Mouse (Mus musculus) kidney, embryonic 14.5 days (tissue): ENCODE measurements at regions not wholly inside any gene's neighbourhood (a gene's known extent, or its start where the extent isn't known, plus 50 kb on each side); places are given as distances from the start of the nearest gene placed in this dataset.
"Not testable (repeated sequence)": the region's sequence is repeated elsewhere in the genome, so short reads cannot be mapped to it uniquely, and the experiment has no call there.

ENCODE experiments used
- ATAC-seq: fragments of 200-750 bp; cut with Nextera tagmentation; 2 replicates; pipeline ENCODE4 v1.8.0; 2017; ENCODE audit warnings: moderate number of reproducible peaks, mild to moderate bottlenecking, moderate TSS enrichment, moderate library complexity; ENCODE audit not compliant: low FRiP score, low TSS enrichment
- H3K27ac ChIP-seq: fragments of 300-500 bp; sonication (generic); 2 replicates; pipeline ENCODE4 v1.5.1; 2014; ENCODE audit warnings: low read depth, mild to moderate bottlenecking, low read length, moderate library complexity, mixed read lengths
- H3K27me3 ChIP-seq: fragments of 300-500 bp; sonication (generic); 2 replicates; pipeline ENCODE4 v1.6.1; 2014; ENCODE audit warnings: mild to moderate bottlenecking, low read length; ENCODE audit not compliant: control insufficient read depth, insufficient read depth
- H3K36me3 ChIP-seq: fragments of 300-500 bp; sonication (generic); 2 replicates; pipeline ENCODE4 v1.6.1; 2014; ENCODE audit warnings: low read length, mixed read lengths; ENCODE audit not compliant: control insufficient read depth, insufficient read depth
- H3K4me1 ChIP-seq: fragments of 300-500 bp; sonication (generic); 2 replicates; pipeline ENCODE4 v1.6.1; 2014; ENCODE audit warnings: low read length, mixed read lengths; ENCODE audit not compliant: control insufficient read depth, insufficient read depth
- H3K4me2 ChIP-seq: fragments of 300-500 bp; sonication (generic); replicated peaks from 2 replicates; pipeline ENCODE4 v1.6.1; 2014; ENCODE audit warnings: low read depth, mild to moderate bottlenecking, low read length
- H3K4me3 ChIP-seq: fragments of 300-500 bp; sonication (generic); 2 replicates; pipeline ENCODE4 v1.5.1; 2014; ENCODE audit warnings: mild to moderate bottlenecking, low read length
- H3K9ac ChIP-seq: fragments of 300-500 bp; sonication (generic); 2 replicates; pipeline ENCODE4 v1.6.1; 2014; ENCODE audit warnings: low read depth, mild to moderate bottlenecking, low read length, moderate library complexity
- H3K9me3 ChIP-seq: fragments of 300-500 bp; sonication (generic); 2 replicates; pipeline ENCODE4 v1.6.1; 2016; ENCODE audit warnings: low read length; ENCODE audit not compliant: control insufficient read depth
- WGBS: fragments of 180-500 bp; shearing (Covaris S2); extraction: QIAGEN DNeasy Blood & Tissue Kit; methylation state at CpG from one replicate; pipeline ENCODE4 v1.1.7; 2014; 5-methylcytosine and 5-hydroxymethylcytosine counted together

GRCm38 (mm10) chr12:11037951-11038350 is 112.9 kb downstream of the Kcns3 start:
- H3K4me3 ChIP-seq, result no peak overlapping the region
- WGBS, result 30% methylated on average over 4 of the region's 4 CpGs
- no peaks in the 10 kb centered on the region for H3K4me1 ChIP-seq
- H3K9ac ChIP-seq, result no peak overlapping the region
- ATAC-seq, result peak; percentile 83
- no peaks in the 10 kb centered on the region for H3K27me3 ChIP-seq
- H3K27ac ChIP-seq, result no peak overlapping the region
- H3K36me3 ChIP-seq, result no peaks in the 10 kb centered on the region
- H3K9me3 ChIP-seq, result no peaks in the 10 kb centered on the region
- H3K4me2 ChIP-seq, result no peak overlapping the region

- Histone ChIP-seq H3K36me3 (no peaks in the 10 kb centered on the region), H3K27ac (no peak overlapping the region), H3K9ac (no peak overlapping the region), H3K4me3 (no peak overlapping the region), H3K4me1 (no peaks in the 10 kb centered on the region), H3K4me2 (no peak overlapping the region), H3K27me3 (no peaks in the 10 kb centered on the region), H3K9me3 (no peaks in the 10 kb centered on the region)
- 80% methylated on average over 11 of the region's 11 CpGs for WGBS
- no peak for ATAC-seq
Measured at GRCm38 (mm10) chr12:11020571-11021545, 130.0 kb downstream of the Kcns3 start.

GRCm38 (mm10) chr12:11011159-11011558 is 139.7 kb downstream of the Kcns3 start:
- Histone ChIP-seq H3K27ac (peak overlapping the region; percentile 31; the same call in 1 of the 2 replicates), H3K9me3 (no peaks in the 10 kb centered on the region), H3K9ac (no peak overlapping the region), H3K4me3 (no peak overlapping the region), H3K4me2 (no peak overlapping the region), H3K27me3 (no peaks in the 10 kb centered on the region), H3K4me1 (no peaks in the 10 kb centered on the region), H3K36me3 (no peaks in the 10 kb centered on the region)
- ATAC-seq, result peak; percentile 96
- 48% methylated on average over 1 of the region's 1 CpGs for WGBS

DNA sequence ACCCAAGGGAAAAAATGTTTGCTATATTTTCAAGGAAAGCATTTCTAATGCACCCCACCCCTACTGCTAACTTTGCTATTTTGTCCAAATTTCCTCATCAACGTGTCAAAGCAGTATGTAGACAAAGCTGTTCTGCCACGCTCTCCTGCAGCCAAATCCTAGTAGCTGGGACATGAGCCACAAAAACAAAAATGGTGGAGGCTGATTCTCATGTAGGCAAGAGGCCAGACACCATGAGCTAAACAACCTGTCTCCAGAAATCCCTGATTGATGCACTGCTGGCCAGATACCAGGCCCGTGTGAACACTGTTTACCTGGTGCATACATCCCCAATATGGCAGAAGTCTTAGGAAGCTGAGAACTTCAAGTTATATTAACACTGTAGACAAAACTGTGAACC is 166.6 kb downstream of the Kcns3 start:
- WGBS, result 83% methylated on average over 3 of the region's 3 CpGs
- no peak for ATAC-seq

DNA sequence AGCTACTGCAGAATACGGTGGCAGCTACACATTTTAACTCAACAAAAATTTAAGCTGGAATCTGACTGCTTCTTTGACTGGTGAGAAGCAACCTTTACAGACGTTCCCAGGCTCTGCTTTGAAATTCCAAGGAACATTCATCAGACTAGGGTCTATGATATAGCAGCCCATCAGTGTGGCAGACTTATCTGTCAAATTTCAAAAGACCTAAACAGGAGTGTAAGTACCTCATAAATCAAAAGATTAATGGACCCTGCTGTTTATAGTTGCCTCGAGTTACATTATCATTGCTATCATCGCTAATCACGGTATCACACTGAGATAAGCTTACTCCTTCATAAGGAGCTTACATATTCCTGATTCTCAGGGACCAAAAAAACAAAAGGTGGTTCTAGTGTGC is 201.7 kb downstream of the Kcns3 start:
- no peak overlapping the region for H3K4me3 ChIP-seq
- H3K27ac ChIP-seq, result no peak overlapping the region
- H3K9me3 ChIP-seq, result no peaks in the 10 kb centered on the region
- no peak overlapping the region for H3K9ac ChIP-seq
- H3K36me3 ChIP-seq, result no peaks in the 10 kb centered on the region
- H3K4me2 ChIP-seq, result no peak overlapping the region
- no peaks in the 10 kb centered on the region for H3K4me1 ChIP-seq
- ATAC-seq, result peak; percentile 56; the same call in 1 of the 2 replicates
- 13% methylated on average over 5 of the region's 5 CpGs for WGBS
- no peaks in the 10 kb centered on the region for H3K27me3 ChIP-seq

More for the DNA sequence above, 166.6 kb downstream of the Kcns3 start:
- Histone ChIP-seq H3K9me3 (peaks cover 2% of the 10 kb centered on the region; the same call in 1 of the 2 replicates), H3K4me1 (no peaks in the 10 kb centered on the region), H3K27me3 (no peaks in the 10 kb centered on the region), H3K9ac (no peak overlapping the region), H3K4me3 (no peak overlapping the region), H3K4me2 (no peak overlapping the region), H3K36me3 (no peaks in the 10 kb centered on the region), H3K27ac (no peak overlapping the region)

DNA sequence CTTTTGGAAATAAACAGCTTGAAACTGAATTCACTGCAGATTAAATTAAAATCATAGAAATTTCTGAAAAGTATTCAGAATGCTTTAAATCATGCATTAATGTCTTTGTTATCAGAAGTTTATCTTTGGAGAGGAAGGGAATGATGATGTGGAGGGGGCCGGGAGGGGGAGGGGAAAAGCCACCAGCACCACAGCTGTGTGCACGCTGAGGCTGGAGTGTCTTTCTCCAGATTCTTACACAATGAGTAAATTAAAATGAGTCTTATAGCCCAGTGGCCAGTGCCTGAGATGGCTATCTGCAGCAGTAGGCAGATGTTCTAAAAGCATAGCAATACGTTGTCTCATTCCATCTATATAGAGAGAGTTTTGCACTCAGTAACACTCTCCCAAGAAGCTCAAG is 209.8 kb downstream of the Kcns3 start:
- no peak for ATAC-seq
- WGBS, result 54% methylated on average over 3 of the region's 3 CpGs
- H3K9me3 ChIP-seq, result no peaks in the 10 kb centered on the region
- H3K4me1 ChIP-seq, result 0 out of 2 replicates have a peak, but pooled peaks cover 3% of the 10 kb centered on the region
- H3K27ac ChIP-seq, result no peak overlapping the region
- no peak overlapping the region for H3K4me2 ChIP-seq
- no peak overlapping the region for H3K9ac ChIP-seq
- no peaks in the 10 kb centered on the region for H3K27me3 ChIP-seq
- no peak overlapping the region for H3K4me3 ChIP-seq
- no peaks in the 10 kb centered on the region for H3K36me3 ChIP-seq

DNA sequence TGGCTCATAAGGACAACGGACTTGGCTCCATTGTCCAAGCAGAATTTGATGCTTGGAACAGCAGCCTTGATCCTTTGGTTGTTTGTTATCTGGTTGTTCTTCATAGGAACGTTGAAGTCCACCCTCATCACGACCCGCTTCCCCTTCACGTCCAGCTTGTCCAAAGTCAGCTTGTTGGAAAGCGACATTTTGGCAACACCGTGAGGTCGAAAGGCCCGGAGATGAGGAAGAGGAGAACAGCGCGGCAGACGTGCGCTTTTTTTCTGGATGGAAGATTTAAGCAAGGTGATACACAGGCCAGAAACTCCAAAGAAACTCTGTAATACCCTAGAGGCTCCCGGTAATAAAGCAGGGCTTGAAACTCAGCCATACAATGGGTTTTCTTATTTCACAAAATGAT is 250.8 kb downstream of the Kcns3 start:
- not testable (repeated sequence) for ATAC-seq, H3K4me2 ChIP-seq, H3K4me1 ChIP-seq

DNA sequence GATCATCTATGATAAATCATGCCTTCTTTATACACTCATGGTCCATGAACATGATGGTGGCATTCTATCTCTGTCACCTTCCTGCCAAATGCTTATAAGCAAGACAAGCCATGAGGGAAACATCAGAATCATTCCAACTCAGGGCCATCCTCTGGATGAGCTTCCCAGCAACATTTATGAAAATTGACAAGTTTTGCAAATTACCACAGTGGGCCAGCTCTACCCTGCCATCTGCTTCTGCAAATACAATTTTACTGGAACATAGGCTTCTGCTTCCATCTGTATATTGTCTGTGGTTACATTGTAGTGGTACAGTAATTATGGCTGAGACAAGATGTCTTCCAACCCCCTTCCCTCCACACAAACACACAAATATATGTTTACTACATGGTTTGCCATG is 272.1 kb downstream of the Kcns3 start:
- no peaks in the 10 kb centered on the region for H3K27me3 ChIP-seq
- H3K27ac ChIP-seq, result no peak overlapping the region
- no peak overlapping the region for H3K9ac ChIP-seq
- no peak overlapping the region for H3K4me2 ChIP-seq
- H3K4me3 ChIP-seq, result no peak overlapping the region
- H3K36me3 ChIP-seq, result no peaks in the 10 kb centered on the region
- H3K4me1 ChIP-seq, result no peaks in the 10 kb centered on the region
- no peaks in the 10 kb centered on the region for H3K9me3 ChIP-seq
- no peak for ATAC-seq

More for the DNA sequence above, 250.8 kb downstream of the Kcns3 start:
- not testable (repeated sequence) for H3K36me3 ChIP-seq, H3K27me3 ChIP-seq, H3K4me3 ChIP-seq, H3K9ac ChIP-seq, H3K9me3 ChIP-seq, H3K27ac ChIP-seq
- WGBS, result 93% methylated on average over 7 of the region's 14 CpGs
